Mouse (Mus musculus) cerebellum, adult (tissue): Measurements from ENCODE around the gene Myf6.

Experiments
- ATAC-seq: cut with Nextera tagmentation; 2 replicates; pipeline ENCODE4 v1.9.2; 2017; ENCODE audit warnings: mild to moderate bottlenecking, moderate library complexity, mixed read lengths; ENCODE audit not compliant: insufficient number of reproducible peaks, low FRiP score, low TSS enrichment

Gene Myf6

DNA sequence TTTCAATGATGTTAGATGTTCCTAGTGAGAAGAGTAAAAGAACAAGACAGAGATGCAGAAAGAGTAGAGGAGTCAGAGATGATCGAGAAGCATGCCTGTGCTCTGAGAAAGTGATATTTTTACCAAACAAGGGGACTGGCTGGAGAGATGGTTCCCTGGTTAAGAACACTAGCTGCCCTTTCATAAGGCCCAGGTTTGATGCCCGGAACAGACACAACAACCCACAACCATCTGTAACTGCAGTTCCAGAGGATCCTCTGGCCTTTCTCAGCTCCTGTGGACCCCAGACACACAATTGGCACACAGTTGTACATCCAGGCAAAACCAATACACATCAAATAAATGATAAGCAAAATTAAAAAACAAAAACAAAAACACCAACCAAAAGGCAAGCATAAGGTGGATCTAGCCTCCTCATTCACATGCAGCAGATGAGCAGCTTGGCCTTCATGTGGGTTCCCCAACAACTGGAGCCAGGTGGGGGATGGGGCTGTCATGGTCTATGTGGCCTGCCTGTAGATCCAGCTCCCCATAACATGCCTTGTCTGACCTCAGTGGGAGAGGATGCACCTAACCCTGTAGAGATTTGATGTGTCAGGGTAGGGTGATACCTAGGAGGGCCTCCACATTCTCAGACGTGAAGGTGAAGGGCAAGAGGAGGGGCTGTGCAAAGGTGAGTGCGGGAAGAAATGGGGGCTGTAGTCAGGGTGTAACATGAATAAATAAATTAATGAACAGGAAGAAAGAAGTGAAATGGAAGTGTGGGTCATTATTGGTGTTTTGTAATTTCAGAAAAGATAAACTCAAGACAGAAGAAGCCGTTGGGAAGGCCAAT is 44.8 kb downstream of the Myf6 start:
- no peak for ATAC-seq
